Mouse (Mus musculus) T-helper 17 cell (primary cell): ENCODE data around the gene Stil.

Experiments used
- in situ Hi-C, 2 experiments: fragments of 300-600 bp; cut with MboI, MseI; formaldehyde crosslinking; loops; 1 replicate in 1 of 2; 2 replicates in 1 of 2; pipeline ENCODE4 v1.15.1; 2025; ENCODE audit warnings: high pct_unique_total_duplicates in 2 of 2

The Stil gene

DNA sequence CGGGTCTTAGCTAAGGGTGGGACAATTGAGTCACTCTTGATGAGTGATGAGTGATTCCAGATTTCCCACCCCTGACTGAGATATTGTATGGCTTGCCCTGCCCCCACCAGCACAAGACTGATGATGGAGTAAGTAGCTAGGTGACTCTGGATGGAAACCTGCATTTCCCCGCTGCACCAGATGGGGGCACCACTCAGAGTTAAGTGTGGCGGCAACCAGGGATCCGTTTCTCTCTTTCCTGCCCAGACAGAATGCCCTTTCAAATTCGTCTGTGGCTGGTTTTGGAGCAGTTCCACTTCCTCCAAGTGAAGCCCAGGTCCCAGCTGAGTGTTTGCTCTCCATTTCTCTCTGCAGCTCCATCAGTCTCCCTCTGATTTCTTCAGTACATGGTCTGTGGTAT, 47.8 kb downstream of the Stil start:
- in situ Hi-C loops, result no loop called here

DNA sequence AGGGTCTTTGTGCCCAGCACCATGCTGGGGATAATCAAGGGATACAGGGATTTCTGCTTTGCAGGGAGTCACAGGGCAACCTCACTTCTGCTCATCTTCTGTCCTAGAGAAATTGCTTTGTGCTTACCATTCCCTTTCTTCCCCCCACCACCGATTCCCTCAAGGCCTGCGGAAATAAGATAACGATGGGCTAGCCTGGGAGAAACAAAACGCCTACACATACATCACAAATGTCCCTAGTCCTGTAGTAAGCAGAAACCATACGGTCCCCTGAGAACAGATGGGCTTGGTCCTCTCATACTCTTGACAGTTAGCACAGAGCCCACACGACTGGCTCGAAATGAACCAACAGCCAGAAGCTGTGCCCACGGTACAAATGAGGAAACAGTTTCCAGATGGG, 48.2 kb downstream of the Stil start:
- in situ Hi-C loops, result no loop called here

DNA sequence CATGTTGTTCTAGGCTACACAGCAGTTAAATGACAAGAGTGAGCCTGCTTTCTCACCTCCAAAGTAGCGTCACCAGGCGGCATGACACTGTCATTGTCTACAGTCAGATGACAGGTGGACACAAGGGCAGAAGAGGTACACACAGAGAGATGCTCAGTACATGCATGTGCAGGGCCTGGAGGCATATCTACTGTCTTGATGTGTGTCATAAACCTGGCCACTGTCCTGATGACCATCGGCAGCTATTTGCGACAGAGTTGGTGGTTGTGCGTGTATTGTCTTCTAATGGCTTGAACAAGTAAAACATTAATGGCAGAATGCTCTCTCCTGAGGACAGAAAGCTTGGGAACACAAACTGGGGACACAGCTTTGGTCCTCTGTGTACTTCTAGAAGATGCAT, 51.3 kb downstream of the Stil start:
- in situ Hi-C loops, result no loop called here

DNA sequence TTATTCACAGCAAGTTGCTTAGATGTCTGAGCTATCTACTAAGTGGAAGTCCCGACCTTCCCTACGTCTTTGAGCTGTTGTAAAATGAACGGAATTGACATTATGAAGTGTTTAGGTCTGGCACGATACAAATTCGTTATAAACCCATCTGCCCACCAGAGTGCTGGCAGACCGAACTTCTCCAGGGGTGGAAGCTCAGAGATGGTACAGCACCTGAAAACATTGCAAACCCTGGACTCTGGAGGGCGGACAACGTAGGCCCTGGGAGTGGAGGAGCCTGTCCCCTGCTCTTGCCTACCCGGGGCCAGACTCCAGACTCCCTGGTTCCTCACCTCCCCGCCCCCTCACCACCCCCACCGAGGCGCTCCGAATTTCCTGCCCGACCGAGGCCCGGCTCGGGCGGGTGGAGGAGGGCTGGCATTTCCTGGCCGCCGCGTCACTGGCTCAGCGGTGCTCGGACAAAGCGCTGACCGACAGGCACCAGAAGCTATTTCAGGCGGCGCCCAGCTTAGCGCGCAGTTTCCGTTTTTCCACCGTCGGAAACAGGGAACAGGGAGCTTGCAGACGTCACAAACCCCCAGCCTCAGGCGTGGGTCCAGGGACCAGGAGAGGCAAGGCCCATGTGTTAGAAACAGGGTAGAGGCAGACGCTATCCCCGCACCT, 52.5 kb downstream of the Stil start:
- in situ Hi-C loops, result no loop called here

DNA sequence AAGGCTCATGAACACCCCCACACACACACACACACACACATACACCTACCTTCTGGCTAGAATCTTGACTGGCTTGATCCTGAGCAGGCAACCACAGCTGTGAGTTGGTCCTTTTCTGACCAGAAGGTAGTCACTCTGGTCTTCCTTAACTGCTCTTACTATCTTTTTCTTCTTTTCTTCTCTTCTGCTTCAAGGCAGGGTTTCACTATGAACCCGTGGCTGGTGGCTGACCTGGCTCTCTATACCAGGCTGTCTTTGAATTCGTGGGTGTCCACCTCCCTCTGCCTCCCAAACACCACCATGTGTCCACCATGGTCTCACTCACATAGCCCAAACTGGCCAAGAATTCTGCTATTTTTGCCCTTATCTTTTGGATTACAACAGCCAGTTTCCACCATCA, 55.1 kb downstream of the Stil start:
- in situ Hi-C loops, result no loop called here

DNA sequence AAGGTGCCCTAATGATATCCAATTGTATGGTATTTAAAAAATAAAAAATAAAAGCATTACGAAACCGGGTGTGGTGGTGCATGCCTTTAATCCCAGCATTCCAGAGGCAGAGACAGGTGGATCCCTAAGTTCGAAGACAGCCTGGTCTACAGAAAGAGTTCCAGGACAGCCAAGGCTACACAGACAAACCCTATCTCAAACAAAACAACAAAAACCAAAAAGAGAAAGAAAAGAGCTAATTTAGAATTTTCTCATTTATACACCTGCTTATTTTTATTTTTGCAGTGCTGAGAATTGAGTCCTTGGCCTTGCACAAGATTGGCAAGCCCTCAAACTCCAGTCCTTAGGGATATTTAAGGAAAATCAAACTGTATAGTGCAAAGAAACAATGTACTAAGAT, 55.7 kb downstream of the Stil start:
- in situ Hi-C loops, result no loop called here

DNA sequence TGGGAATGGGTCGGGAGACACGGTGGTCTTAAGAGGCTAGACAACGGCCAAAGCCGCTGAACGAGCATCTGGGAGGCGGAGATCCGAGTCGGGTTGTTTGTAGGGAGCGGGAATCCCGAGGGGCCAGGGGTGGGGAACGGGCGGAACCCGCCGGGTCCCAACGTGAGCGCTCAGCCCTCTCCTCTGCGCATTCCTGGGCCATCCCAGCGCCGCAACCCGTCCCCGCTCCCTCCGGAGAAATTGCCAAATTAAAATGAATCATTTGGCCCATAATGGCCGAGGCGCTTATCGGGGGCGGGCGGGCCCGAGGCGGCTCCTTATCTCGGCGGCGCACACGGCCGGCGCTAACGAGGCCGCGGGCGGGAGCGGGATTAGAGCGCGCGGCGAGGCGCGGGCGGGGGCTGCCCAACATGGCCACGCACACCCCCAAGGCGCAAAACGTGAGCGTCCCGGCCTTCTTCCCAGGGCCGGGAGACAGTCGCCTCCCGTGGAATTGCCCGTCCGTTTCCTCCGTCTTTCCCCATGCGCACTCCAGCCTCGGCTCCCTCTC, 56.5 kb downstream of the Stil start, which contains the start of gene Tal1:
Gene Tal1 (plus strand): TSS at position 56 of the 550 bp plus-strand sequence.
- in situ Hi-C loops, result no loop called here

DNA sequence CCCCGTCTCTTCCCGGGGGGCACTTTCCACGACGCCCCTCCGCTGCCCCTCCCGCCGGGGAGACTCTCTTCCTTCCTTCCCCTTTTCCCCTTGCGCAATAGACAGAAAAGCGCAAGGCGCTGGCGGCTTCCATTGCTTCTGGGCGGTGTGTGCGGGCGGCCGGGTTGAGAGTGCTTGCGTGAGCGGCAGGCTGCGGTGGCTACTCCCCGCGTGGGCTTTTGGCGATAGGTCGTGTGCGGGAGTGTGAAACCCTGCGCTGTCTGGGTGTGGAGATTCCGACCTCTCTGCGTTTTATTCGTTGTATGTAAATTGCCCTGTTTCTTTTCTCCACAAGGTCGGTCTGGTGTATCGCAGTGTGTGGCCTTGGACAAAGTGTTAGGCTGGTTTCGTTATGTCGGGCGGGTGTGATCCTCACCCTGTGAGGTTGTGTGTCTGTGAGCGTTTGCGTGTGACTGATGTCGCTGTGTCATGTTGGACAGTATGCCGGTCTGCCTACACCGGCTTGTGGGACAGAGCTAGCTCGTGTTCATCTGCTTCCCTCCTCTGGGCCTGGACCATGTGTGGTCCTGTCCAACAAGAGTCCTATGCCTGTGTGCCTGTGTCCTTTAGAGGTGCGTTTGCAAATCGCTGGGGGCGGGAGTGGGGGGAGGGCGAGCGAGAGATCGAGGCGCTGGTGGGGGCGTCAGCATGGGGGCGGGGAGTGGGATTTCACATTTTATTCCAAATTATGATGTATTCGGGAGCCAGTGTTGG, 57.1 kb downstream of the Stil start:
- in situ Hi-C loops, result no loop called here

DNA sequence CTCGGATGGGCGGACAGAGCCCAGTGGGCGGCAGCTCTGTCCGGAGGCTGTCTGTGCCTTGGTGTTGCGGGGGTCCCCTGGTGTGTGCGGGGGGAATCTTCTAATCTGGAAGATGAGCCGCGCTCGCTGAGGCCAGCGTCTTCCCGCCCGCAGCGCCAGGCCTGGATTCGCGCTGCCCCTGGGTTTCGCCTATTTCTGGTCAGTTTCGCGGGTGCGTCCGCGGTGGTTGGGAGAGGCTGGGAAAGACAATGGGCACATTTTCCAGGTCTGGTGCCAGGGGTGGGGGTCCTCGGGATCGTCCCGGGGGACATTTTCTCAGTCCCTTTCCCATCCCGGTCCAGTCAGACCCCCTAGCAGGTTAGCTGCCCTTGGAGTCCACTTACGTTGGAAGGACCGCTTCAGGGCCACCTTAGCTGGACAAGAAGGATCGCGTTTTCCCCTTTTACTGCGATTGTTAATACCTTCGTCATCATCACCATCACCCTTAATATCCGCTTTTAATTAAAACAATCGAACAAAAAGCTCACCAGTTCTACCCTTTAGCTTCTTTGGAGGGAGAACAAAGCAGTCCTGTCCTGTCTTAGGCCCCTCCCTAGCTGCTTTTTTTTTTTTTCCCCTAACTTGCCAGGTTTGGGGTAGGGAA, 57.8 kb downstream of the Stil start:
- in situ Hi-C loops, result no loop called here

DNA sequence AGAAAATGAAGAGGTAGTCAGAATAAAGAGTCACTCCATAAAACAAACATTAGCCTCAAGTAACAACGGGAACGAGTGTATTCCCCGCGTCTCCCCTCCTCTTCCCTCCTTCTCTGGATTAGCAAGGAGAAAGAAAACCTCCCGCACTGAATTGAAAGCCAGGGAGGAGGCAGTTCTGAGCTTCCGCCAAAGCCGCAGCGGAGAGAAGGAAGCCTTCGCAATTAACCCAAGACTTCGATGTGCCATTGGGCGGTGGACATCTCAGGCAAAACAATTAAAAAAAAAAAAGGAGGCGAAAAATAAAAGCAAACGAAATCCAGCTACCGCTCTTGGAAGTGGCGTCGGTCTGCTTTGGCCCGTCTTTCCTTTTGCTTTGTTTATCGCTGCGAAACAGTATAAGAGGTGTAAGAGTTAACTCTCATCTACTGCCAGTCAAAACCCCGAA, 58.4 kb downstream of the Stil start:
- in situ Hi-C loops, result no loop called here

DNA sequence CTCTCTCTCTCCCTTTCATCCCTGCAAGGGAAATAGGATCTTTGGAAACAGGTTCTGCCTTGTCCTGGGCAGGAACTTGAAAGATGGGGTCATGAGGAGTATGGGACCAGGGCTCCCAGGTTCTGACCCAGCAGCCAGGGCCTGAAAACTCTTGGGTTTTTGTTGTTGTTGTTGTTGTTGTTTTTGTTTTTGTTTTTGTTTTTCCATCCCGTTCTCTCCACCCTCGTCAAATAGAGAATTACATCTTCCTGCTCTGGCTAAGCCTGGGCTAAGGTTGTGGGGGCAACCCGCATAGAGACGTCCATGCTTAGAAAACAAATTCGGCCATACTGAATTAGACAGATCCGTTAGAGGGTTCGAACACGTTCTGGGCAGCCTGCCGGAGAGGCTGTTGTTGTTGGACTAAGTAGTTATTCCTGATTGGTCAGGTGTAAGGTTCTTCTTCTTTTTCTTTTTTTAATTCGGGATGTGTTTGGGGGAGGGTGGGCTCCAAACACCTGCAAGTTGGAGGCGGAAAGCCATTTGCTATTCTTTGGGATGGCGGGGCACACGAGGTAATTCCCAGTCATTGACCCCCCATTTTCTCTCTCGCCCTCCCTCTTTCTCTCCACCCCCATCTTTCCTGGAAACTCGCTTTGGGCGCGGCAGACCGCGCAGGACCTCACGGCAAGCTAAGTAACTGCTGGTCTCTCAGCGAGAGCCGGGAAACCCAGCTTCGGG, 59.1 kb downstream of the Stil start:
- in situ Hi-C loops, result no loop called here

DNA sequence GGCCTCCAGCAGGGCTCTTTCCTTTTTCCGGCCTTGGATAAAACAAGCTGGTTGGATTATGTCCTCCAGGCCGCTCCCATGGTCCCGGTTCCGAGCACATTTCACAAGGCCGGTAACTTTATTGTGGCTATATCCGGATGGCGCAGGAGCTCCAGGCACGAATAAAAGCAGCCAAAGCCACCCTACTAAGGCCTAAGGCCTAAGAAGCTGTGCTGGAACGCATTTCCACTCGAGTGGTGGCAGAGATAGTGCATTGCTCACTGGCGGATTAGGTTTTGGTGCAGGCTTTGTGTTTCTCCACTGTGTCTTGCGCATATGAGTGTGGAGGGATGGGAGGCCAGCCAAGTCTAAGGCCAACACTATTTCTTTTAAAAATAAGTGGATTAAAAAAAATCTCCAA, 59.9 kb downstream of the Stil start:
- in situ Hi-C loops, result no loop called here

DNA sequence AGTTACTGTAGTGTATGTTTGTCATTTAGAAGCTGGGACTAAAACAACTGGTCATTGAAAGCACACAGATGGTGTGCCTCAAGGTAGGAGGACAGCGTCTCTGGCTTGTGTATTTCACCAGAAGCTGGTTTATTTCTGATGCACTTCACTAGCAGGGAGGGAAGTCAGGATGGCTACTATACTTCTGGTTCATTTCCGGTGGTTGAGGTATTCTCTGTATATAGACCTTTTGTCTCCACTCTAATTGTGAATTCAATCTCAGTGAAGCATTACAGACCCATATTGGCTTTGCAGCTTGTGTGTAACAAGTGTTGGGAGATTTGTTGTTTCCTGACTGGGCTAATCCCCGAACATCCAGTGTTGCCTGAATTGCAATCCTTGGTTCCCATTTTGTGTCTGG, 60.8 kb downstream of the Stil start:
- in situ Hi-C loops, result no loop called here

DNA sequence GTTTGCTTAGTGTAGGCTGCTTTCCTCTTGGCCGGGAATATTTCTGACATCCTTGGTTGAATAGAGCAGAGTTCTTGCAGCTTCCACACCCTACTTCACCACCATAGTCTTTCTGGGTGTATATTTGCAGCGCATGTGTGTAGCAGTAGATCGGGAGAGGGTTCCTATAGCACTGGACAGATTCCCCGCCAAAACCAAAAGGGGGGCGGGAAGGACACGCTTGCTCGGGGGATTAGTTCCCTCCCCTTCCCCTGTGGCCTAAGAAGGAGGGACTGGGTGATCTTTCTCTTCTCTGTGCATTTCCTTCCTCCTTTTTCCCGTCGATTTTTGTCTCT, 62.5 kb downstream of the Stil start:
- in situ Hi-C loops, result no loop called here

DNA sequence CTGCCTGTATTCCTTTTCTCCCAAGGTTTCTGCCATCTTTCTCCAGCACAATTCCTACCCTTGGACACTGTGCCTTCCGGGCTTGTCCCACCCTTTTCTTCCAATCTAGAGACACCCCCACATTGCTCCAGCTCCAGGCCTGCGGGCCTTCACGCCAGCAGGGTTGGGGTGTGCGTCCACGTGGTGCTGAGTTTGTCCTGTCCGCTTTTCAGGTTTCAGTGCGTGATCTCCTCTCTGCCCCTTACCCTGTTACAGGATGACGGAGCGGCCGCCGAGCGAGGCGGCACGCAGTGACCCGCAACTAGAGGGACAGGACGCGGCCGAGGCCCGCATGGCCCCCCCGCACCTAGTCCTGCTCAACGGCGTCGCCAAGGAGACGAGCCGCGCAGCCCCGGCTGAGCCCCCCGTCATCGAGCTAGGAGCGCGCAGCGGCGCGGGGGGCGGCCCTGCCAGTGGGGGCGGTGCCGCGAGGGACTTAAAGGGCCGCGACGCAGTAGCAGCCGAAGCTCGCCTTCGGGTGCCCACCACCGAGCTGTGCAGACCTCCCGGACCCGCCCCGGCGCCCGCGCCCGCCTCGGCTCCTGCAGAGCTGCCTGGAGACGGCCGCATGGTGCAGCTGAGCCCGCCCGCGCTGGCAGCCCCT, 63.0 kb downstream of the Stil start:
- in situ Hi-C loops, result no loop called here

DNA sequence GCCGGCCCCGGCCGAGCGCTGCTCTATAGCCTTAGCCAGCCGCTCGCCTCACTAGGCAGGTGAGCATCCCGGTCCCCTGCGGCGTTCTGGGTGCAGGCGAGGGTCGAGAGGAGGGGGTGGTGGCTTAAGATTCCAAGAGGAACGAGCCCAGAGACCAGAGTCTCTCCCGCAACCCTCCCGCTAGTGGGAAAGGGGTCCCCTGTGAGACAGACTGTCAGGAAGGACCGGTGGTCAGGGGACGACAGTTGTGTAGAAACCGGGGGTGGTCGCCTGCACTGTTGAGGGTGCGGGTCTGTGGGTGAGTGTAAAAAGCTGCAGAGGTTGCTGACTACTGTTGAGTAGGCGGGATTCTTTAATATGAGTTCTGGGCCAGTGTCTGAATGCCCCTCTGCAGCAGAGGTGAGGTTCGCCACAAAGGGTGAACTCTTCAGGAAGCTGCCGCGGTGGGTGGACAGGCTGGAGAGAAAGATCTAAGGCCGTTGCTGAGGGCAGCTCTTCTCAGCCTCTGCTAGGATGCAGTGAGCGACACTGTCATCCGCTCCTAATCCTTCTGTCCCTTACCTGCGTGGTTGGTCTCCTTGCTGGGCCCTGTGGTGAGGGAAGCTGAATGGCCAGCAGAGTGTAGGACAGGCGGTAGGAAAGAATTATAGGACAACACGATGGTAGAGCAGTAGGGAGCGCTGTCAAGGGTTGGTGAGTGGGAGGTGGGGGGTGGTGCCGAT, 63.7 kb downstream of the Stil start:
- in situ Hi-C loops, result no loop called here

DNA sequence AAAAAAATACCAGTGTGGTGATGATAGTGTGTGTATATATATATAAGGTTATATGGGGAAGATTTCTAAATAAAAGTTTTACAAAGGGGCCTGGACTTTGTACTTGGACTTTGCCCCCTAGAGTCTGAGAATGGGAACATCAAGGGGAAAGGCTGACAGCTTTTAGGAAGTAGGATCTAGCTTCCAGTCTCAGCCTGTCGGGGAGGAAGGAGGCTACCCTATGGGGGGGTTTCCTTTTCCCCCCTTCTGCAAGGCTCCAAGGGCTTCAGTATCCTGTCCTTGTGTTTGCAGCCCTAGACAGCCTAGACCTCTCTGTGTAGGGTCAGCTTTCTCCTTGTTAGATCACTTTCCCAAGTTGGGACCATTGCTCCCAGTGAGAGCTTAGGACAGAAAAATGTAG, 71.7 kb downstream of the Stil start:
- in situ Hi-C loops, result no loop called here

DNA sequence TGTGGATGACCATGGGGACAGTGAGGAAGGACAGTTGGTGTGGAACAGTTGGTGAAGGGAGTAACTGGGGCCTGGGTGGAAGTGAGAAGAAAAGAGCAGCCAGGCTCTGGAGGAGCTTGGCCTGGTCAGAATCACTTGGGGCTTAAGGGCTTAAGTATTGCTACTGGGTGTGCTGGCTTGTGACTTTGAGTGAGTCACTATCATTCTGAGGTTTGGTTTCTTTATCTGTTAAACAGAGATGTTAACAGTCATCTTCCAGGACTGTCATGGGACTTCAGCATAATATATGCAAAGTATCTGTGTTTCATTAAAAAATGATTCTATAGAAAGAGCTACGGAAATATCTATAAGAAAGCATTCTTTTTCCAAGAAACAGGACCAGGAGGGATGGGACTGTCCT, 74.8 kb downstream of the Stil start:
- in situ Hi-C loops, result no loop called here

DNA sequence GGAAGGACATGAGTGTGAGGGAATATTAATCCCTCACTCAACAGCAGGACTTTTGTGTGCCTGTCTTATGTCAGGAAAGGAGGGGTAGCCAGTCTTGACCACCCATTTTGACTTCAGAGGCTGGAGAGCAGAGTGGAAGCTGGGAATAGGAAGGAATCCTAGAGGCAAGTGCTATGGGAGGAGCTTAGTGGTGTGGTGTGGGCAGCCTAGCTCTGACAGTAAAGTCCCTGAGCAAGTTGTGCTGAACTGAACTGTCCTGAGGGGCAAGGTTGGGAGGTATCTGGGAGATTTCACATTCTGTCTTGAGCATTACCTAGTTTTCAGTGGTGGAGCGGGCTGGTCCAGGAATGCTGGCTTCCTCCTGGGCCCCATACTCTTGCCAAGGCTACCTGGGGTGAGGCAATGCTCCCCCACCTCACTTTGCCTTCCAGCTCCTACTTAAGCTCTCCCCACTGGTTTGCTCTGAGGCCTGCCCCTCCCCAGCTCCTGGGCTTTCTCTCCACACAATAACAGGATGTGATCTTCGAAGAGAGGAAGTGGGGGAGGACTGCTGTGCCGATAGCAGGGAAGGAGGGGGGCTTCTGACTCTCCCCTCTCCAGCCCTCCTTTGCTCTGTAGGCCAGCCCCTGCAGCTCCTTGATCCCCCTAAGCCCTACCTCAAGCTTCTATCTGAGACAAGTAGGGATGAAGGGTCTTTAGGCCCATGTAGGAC, 75.4 kb downstream of the Stil start:
- in situ Hi-C loops, result no loop called here
